Comparison of ENCODE assay signal across 8 mouse cellular contexts in the genomic region with DNA sequence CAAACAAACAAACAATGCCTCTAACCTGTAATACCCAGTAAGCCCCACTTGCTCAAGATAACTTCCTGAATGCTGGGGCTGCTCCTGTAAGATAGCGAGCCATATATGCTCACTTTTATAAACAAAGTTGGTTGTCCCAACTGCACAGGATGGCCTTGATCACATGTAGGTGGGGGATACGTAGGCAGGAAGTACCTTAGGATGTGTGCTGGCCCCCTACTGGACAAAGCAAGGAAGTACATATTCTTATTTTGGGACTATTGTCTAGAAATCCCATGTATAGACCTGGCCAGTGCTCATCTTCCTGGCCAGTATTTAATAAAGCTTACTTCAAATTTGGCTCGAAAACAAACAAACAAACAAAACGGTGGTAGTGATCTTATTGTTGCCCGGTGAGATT. TPM values are rescaled to one million over a fixed set of nuclear protein-coding genes. Genes with fewer than 3 reads are reported as not detected.
DNase-seq lines count a peak whose midpoint lies in the region; ATAC-seq and TF ChIP-seq lines count a peak whose summit lies in the region.

No protein-coding gene starts in this region.

- no peaks in the 10 kb centered on the region for H3K27me3 ChIP-seq in forebrain, postnatal 0 days (ENCODE audit: insufficient read depth, low read length)
- no peaks in the 10 kb centered on the region for H3K27me3 ChIP-seq in forebrain, embryonic 10.5 days (ENCODE audit: poor library complexity, severe bottlenecking)

- H3K4me2 ChIP-seq in forebrain, postnatal 0 days (ENCODE audit: low read depth) = no peak overlapping the region

- ATAC-seq in forebrain, postnatal 0 days = no peak
- ATAC-seq in frontal cortex, adult (ENCODE audit: low TSS enrichment) = no peak

- WGBS in forebrain, postnatal 0 days = 86% methylated on average over 5 of the region's 5 CpGs
- 82% methylated on average over 5 of the region's 5 CpGs for WGBS in forebrain, embryonic 10.5 days

- H3K36me3 ChIP-seq in forebrain, postnatal 0 days (ENCODE audit: insufficient read depth) = no peaks in the 10 kb centered on the region
- H3K36me3 ChIP-seq in forebrain, embryonic 10.5 days (replicated peaks) = no peaks in the 10 kb centered on the region

- no peak for DNase-seq in forebrain, postnatal 0 days
- DNase-seq in forebrain, embryonic 10.5 days (ENCODE audit: extremely low spot score, low spot score) = no peak
- peak; percentile 57 for DNase-seq in A20 (ENCODE audit: low read depth, low spot score)
- DNase-seq in WW6 (ENCODE audit: low read depth, low spot score) = peak; percentile 16
- peak; percentile 11 for DNase-seq in lung, postnatal 25 days (ENCODE audit: low spot score)
- DNase-seq in gastrocnemius, postnatal 4 days (ENCODE audit: low spot score in 2 of 2) = no peak
- DNase-seq in urinary bladder, postnatal 14 days (ENCODE audit: low spot score) = no peak

- TF ChIP-seq CTCF in forebrain, postnatal 0 days (IDR thresholded peaks at IDR 0.05; ENCODE audit: low read depth) = peak; percentile 37

- H3K4me1 ChIP-seq in forebrain, postnatal 0 days (ENCODE audit: insufficient read depth) = no peaks in the 10 kb centered on the region
- H3K4me1 ChIP-seq in forebrain, embryonic 10.5 days = no peaks in the 10 kb centered on the region

- H3K9me3 ChIP-seq in forebrain, postnatal 0 days (ENCODE audit: low read length) = no peaks in the 10 kb centered on the region
- no peaks in the 10 kb centered on the region for H3K9me3 ChIP-seq in forebrain, embryonic 10.5 days

- H3K9ac ChIP-seq in forebrain, postnatal 0 days = no peak overlapping the region

- no peak overlapping the region for H3K4me3 ChIP-seq in forebrain, postnatal 0 days (ENCODE audit: low read depth, low read length)
- no peak overlapping the region for H3K4me3 ChIP-seq in forebrain, embryonic 10.5 days

- no peak overlapping the region for H3K27ac ChIP-seq in forebrain, postnatal 0 days (ENCODE audit: low read depth, low read length)
- no peak overlapping the region for H3K27ac ChIP-seq in forebrain, embryonic 10.5 days

RNA-seq across cellular contexts. Expression of a gene that starts 39.1 kb away (rescaled TPM):
- total RNA-seq in forebrain, postnatal 0 days (2014; rRNA removed) = 5.8 and 8.6 TPM in 2 replicates
- polyA plus RNA-seq in forebrain, postnatal 0 days (2015; fragmentation: Nextera tagmentation; extraction: Ambion mirVana) = 19.3 and 22.9 TPM in 2 replicates
- 11.2 and 11.8 TPM in 2 replicates for polyA plus RNA-seq in forebrain, embryonic 10.5 days (2016; fragmentation: Nextera tagmentation; extraction: Ambion mirVana)
- 10 to 100 TPM; 17.8 to 18.8 TPM for total RNA-seq in gastrocnemius, postnatal 4 days (2021)

RNA-seq across cellular contexts. Expression of a gene that starts 59.7 kb away (rescaled TPM):
- total RNA-seq in forebrain, postnatal 0 days (2014; rRNA removed) = 3.9 and 4.8 TPM in 2 replicates
- polyA plus RNA-seq in forebrain, postnatal 0 days (2015; fragmentation: Nextera tagmentation; extraction: Ambion mirVana) = 1.2 and 1.7 TPM in 2 replicates
- 3.7 and 3.9 TPM in 2 replicates for polyA plus RNA-seq in forebrain, embryonic 10.5 days (2016; fragmentation: Nextera tagmentation; extraction: Ambion mirVana)
- total RNA-seq in gastrocnemius, postnatal 4 days (2021) = under 1 TPM; 0.21 to 0.25 TPM

Comparison
In these comparisons a context has a peak if more than half of its experiments do, and no peak if none do; other contexts are left out.
1. DNase-seq: peak in A20 (single experiment), WW6 (single experiment) and lung, postnatal 25 days (single experiment); none in forebrain, postnatal 0 days (single experiment), forebrain, embryonic 10.5 days (single experiment), gastrocnemius, postnatal 4 days (0 of 2) and urinary bladder, postnatal 14 days (single experiment).